Mouse (Mus musculus) limb, embryonic 12.5 days (tissue): ENCODE measurements around the gene 4930556J24Rik. TPM values are rescaled to one million over a fixed set of nuclear protein-coding genes. Genes with fewer than 3 reads are reported as not detected.

Experiments
- ATAC-seq: fragments of 200-750 bp; cut with Nextera tagmentation; 2 replicates; pipeline ENCODE4 v1.8.0; 2017; ENCODE audit warnings: low read depth, moderate TSS enrichment; ENCODE audit not compliant: insufficient number of reproducible peaks, insufficient read depth, low FRiP score, low TSS enrichment
- H3K27ac ChIP-seq: fragments of 300-500 bp; sonication (generic); 2 replicates; pipeline ENCODE4 v1.5.1; 2016; ENCODE audit warnings: mild to moderate bottlenecking, moderate library complexity
- H3K27me3 ChIP-seq: fragments of 300-500 bp; sonication (generic); 2 replicates; pipeline ENCODE4 v1.6.1; 2016; ENCODE audit warnings: mild to moderate bottlenecking, moderate library complexity
- H3K36me3 ChIP-seq: fragments of 300-500 bp; sonication (generic); 2 replicates; pipeline ENCODE4 v1.6.1; 2016; ENCODE audit warnings: mild to moderate bottlenecking, moderate library complexity
- H3K4me1 ChIP-seq: fragments of 300-500 bp; sonication (generic); replicated peaks from 2 replicates; pipeline ENCODE4 v1.6.1; 2016
- H3K4me2 ChIP-seq: fragments of 300-500 bp; sonication (generic); 2 replicates; pipeline ENCODE4 v1.6.1; 2016; ENCODE audit warnings: mild to moderate bottlenecking, moderate library complexity
- H3K4me3 ChIP-seq: fragments of 300-500 bp; sonication (generic); replicated peaks from 2 replicates; pipeline ENCODE4 v1.5.1; 2016; ENCODE audit warnings: mild to moderate bottlenecking
- H3K9ac ChIP-seq: fragments of 300-500 bp; sonication (generic); replicated peaks from 2 replicates; pipeline ENCODE4 v1.6.1; 2016; ENCODE audit warnings: mild to moderate bottlenecking, moderate library complexity
- H3K9me3 ChIP-seq: fragments of 300-500 bp; sonication (generic); 2 replicates; pipeline ENCODE4 v1.6.1; 2016; ENCODE audit warnings: mild to moderate bottlenecking, moderate library complexity
- WGBS: fragments of 180-500 bp; shearing (Covaris S2); methylation state at CpG from one replicate; pipeline ENCODE4 v1.1.7; 2016; 5-methylcytosine and 5-hydroxymethylcytosine counted together
- polyA plus RNA-seq: library from polyadenylated mRNA; unstranded; fragments of >200 nt; fragmentation: Nextera tagmentation; extraction: Ambion mirVana; gene quantifications from 2 replicates; pipeline ENCODE4 v1.2.1, GENCODE M21; 2016

Gene 4930556J24Rik
- polyA plus RNA-seq, 1 experiment from 2014 or later = not detected

DNA sequence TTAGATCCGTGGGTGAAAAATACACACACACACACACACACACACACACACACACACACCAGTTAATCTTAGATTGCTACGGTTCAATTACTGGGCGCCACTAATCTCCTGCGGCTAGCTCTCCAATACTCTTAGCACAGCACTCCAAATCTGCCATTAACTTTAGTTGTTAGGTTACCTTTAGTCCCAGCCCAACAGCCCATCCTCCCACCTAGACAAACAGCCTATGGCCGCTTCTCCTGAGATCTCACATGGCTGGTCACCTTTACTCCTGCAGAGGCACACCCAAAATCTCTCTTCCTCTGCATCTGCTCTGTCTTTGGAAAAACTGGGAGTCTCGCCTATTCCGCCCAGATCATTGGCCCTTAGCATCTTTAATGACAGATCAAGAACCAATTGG, 35.2 kb downstream of the 4930556J24Rik start:
- ATAC-seq = no peak
- H3K4me3 ChIP-seq = no peak overlapping the region
- no peak overlapping the region for H3K9ac ChIP-seq
- no peaks in the 10 kb centered on the region for H3K4me1 ChIP-seq
- 88% methylated on average over 7 of the region's 7 CpGs for WGBS
- H3K27ac ChIP-seq = no peak overlapping the region
- peaks cover 16% of the 10 kb centered on the region for H3K27me3 ChIP-seq
- H3K36me3 ChIP-seq = no peaks in the 10 kb centered on the region
- H3K4me2 ChIP-seq = no peak overlapping the region
- no peaks in the 10 kb centered on the region for H3K9me3 ChIP-seq

DNA sequence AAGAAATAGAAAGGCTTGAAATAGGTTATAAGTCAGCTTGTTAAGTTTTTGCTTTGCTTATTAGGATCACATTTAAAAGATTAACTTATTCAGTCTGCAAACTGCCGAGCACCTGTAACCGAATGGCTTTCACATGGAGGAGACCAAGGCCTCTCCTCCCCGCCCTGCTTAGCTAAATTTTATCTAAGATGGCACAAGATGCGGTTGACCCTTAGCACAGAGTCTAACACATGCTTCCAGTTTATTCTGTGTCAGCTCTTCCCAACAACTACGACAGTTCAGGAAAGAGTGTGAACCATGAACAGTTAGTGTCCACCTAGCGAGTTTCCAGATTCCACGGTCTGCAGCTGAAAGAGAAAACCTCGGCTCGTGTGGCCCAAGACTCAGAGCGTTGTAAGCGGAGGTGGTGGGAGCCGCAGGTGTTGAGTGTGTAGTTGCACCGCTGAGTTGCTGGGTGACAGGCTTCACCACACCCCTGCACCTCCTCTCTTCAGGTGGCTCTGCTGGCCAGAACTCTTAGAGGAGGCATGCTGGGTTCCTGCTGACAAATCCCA, 39.2 kb downstream of the 4930556J24Rik start:
- ATAC-seq = no peak
- 73% methylated on average over 13 of the region's 13 CpGs for WGBS

DNA sequence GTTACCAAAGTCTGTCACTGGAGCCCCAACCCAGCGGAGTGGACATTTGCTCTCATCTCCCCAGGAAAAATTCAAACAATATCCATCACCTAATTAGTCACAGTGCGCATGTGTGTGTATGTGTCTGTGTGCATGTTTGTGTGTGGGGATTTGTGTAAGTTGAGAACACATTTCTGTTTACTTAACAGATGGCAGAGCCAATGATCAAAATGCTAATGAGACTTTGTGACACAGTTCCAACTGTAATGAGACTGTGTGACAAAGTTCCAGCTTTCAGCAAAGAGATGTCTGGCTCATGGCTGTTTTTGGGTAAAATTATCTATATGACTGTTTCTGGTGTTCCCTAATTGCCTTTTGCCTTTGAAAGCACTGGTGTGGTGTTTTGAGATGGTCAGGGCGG, 40.3 kb downstream of the 4930556J24Rik start:
- Histone ChIP-seq H3K4me2 (no peak overlapping the region), H3K9ac (no peak overlapping the region), H3K4me1 (peaks cover 6% of the 10 kb centered on the region; the same call in 1 of the 2 replicates), H3K27ac (no peak overlapping the region), H3K4me3 (no peak overlapping the region), H3K9me3 (no peaks in the 10 kb centered on the region), H3K36me3 (no peaks in the 10 kb centered on the region), H3K27me3 (0 out of 2 replicates have a peak, but pooled peaks cover 3% of the 10 kb centered on the region)
- WGBS = 77% methylated on average over 3 of the region's 3 CpGs
- no peak for ATAC-seq

More for the DNA sequence above, 39.2 kb downstream of the 4930556J24Rik start:
- no peak overlapping the region for H3K4me2 ChIP-seq
- no peaks in the 10 kb centered on the region for H3K9me3 ChIP-seq
- H3K9ac ChIP-seq = no peak overlapping the region
- H3K4me1 ChIP-seq = 0 out of 2 replicates have a peak, but pooled peaks cover 4% of the 10 kb centered on the region
- no peak overlapping the region for H3K4me3 ChIP-seq
- H3K27me3 ChIP-seq = 0 out of 2 replicates have a peak, but pooled peaks cover 3% of the 10 kb centered on the region
- H3K36me3 ChIP-seq = no peaks in the 10 kb centered on the region
- no peak overlapping the region for H3K27ac ChIP-seq

DNA sequence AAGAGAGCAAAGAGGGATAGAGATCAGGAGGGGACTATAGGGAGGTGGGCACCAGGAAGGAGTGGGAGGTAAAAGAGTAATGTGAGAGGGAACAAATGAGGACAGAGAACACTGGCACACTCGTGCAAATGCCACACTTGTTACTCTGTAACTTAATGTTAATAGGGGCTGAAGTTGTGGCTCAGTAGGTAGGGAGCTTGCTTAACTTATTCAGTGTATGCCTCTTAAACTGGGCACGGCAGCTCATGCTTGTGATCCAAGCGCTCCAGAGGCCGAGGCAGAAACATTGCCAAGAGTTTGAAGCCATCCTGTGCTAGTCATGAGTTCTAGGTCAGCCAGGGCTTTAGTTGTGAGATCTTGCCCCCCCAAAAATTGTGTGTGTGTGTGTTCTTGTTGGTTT, 41.4 kb downstream of the 4930556J24Rik start:
- Histone ChIP-seq H3K9ac (no peak overlapping the region), H3K27me3 (0 out of 2 replicates have a peak, but pooled peaks cover 3% of the 10 kb centered on the region), H3K27ac (no peak overlapping the region), H3K4me1 (peaks cover 12% of the 10 kb centered on the region; the same call in 1 of the 2 replicates), H3K9me3 (no peaks in the 10 kb centered on the region), H3K36me3 (no peaks in the 10 kb centered on the region), H3K4me2 (no peak overlapping the region), H3K4me3 (no peak overlapping the region)
- ATAC-seq = no peak
- WGBS = 72% methylated on average over 4 of the region's 4 CpGs

DNA sequence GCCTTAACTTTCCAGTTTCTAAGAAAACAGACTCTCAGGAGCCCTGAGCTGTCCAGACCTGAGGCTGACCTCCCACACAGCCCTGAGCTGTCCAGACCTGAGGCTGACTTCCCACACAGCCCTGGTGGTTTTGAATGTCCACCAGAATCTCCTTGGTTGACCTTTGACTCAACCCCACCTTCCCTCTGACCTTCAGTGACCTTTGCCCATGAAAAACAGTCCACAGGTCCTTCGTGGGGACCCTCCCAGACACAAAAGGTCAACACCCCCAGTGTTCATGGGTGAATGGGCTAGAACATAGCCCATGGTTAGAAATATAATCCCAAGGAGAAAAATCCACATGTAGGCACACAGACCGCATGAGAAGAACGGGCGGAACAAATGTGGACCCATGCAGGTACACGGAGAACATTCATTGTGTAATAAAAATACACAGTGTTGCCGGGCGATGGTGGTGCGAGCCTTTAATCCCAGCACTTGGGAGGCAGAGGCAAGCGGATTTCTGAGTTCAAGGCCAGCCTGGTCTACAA, 42.8 kb downstream of the 4930556J24Rik start:
- H3K4me3 ChIP-seq = no peak overlapping the region
- H3K9me3 ChIP-seq = no peaks in the 10 kb centered on the region
- H3K4me1 ChIP-seq = peaks cover 12% of the 10 kb centered on the region; the same call in 1 of the 2 replicates
- no peaks in the 10 kb centered on the region for H3K36me3 ChIP-seq
- 83% methylated on average over 9 of the region's 9 CpGs for WGBS
- no peak overlapping the region for H3K9ac ChIP-seq
- H3K27me3 ChIP-seq = 0 out of 2 replicates have a peak, but pooled peaks cover 3% of the 10 kb centered on the region
- H3K4me2 ChIP-seq = no peak overlapping the region
- ATAC-seq = no peak
- H3K27ac ChIP-seq = no peak overlapping the region

DNA sequence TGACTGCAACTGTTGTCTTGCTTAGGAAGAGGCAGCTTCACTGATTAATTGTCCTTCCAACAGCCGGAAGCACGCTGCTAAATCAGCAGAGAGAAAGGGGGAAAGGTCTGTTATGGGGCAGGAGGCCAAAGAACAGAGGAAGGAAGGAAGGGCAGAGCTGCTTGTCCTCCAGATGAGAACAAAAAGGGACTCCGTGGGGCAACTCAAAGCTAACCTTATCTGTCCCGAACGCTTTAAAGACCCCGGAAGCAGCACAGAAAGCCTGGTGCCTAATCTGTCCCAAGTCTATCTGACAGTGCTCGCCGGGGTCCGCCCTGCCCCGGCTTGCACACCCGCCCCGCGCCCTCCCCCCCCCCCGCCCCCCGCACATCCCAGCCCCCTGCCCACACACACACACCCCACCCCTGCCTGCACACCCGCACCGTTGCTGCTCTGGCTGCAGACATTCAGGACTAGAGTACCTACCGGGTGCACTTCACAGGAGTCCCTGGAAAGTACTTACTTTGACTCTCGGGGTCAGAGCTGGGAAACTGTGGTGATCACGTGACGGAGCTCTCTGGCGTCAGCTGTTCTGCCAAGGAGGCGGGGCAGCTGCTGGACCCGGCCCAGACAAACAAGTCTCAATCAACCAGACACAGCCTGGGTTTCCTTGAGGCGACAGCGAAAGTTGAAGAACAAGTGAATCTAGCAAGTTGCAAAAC, 44.9 kb downstream of the 4930556J24Rik start, which contains the start of gene Tcn2:
Gene Tcn2 (minus strand): TSS at position 649 of the 701 bp plus-strand sequence.
- peaks cover 12% of the 10 kb centered on the region; the same call in 1 of the 2 replicates for H3K4me1 ChIP-seq
- peak within 1 kb of the TSS; percentile 80 for H3K4me2 ChIP-seq
- H3K27me3 ChIP-seq = 0 out of 2 replicates have a peak, but pooled peaks cover 3% of the 10 kb centered on the region
- H3K36me3 ChIP-seq = peaks cover 6% of the 10 kb centered on the region; the same call in 1 of the 2 replicates
- under 1% methylated on average over 21 of the region's 26 CpGs for WGBS
- ATAC-seq = peak; percentile 70
- H3K9me3 ChIP-seq = no peaks in the 10 kb centered on the region
- H3K9ac ChIP-seq = peak within 1 kb of the TSS; percentile 66
- no peak within 1 kb of the TSS for H3K27ac ChIP-seq
- peak within 1 kb of the TSS; percentile 60 for H3K4me3 ChIP-seq

DNA sequence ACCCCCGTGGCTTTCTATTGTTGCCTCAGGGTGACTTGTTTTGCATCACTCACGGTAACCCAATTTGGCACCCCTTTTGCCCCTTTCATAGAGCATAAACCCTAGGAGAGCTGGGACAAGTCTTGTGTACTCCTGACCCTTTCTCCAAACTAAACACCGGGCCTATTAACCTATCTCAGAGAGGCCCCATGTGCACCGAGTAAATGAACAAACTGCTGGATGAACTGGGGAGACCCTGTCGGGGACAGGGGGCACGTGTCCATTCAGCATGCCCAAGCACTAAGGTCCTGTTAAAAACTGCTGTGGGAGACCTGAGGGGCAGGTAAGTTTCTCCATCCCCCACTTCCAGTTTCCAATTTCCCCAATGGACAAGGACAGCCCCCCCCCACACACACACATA, 45.6 kb downstream of the 4930556J24Rik start:
- 36% methylated on average over 6 of the region's 6 CpGs for WGBS
- H3K27ac ChIP-seq = no peak overlapping the region
- peak overlapping the region; percentile 66; the same call in 1 of the 2 replicates for H3K9ac ChIP-seq

DNA sequence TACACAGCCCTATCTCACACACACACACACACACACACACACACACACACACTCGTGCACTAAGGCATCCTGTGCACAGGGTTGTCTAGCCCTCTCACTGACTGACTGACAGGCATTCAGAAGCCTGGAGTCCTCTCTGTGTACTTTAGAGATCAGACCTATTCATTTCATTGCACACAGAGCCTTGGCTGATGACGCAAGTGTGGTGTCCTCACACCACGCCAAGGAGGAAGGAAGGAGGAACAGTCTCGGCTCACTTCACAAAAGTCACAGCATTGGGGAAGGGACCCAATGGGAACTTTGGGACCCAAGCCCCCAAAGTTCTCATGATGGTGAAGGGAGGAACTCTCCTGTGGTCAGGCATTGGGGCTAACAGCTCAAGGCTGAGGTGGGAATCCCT, 46.6 kb downstream of the 4930556J24Rik start:
- peaks cover 21% of the 10 kb centered on the region; the same call in 1 of the 2 replicates for H3K36me3 ChIP-seq
- H3K9me3 ChIP-seq = no peaks in the 10 kb centered on the region
- peaks cover 12% of the 10 kb centered on the region; the same call in 1 of the 2 replicates for H3K4me1 ChIP-seq
- WGBS = 75% methylated on average over 4 of the region's 4 CpGs
- no peak overlapping the region for H3K27ac ChIP-seq
- H3K4me3 ChIP-seq = no peak overlapping the region
- no peak for ATAC-seq
- H3K27me3 ChIP-seq = no peaks in the 10 kb centered on the region
- H3K4me2 ChIP-seq = no peak overlapping the region
- H3K9ac ChIP-seq = no peak overlapping the region

More for the DNA sequence above, 45.6 kb downstream of the 4930556J24Rik start:
- H3K4me3 ChIP-seq = peak overlapping the region; percentile 60
- no peak for ATAC-seq
- no peaks in the 10 kb centered on the region for H3K9me3 ChIP-seq
- peaks cover 12% of the 10 kb centered on the region; the same call in 1 of the 2 replicates for H3K4me1 ChIP-seq
- peak overlapping the region; percentile 80 for H3K4me2 ChIP-seq
- H3K27me3 ChIP-seq = 0 out of 2 replicates have a peak, but pooled peaks cover 1% of the 10 kb centered on the region
- peaks cover 13% of the 10 kb centered on the region; the same call in 1 of the 2 replicates for H3K36me3 ChIP-seq

DNA sequence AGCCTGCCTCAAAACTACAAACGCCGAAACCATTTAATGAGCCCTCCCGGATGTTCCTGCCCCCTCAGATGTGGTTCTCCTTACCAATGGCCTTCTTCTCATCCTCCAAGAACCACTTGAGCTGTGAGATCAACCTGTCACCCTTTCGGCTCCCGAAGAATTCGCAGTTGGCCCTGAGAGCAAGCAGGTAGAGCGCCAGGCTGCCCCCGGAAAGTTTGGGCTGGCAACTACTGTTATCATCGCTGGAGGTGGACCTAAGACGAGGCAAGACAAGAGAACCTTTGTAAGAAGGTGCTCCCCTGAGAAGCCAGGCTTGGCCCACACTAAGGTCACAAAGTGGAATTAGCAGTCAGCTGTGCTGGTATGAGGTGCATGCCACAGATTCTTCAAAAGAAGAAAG, 50.7 kb downstream of the 4930556J24Rik start:
- Histone ChIP-seq H3K9me3 (no peaks in the 10 kb centered on the region), H3K27me3 (no peaks in the 10 kb centered on the region), H3K4me1 (peaks cover 1% of the 10 kb centered on the region; the same call in 1 of the 2 replicates), H3K9ac (no peak overlapping the region), H3K27ac (no peak overlapping the region), H3K4me3 (no peak overlapping the region), H3K36me3 (peaks cover 51% of the 10 kb centered on the region), H3K4me2 (no peak overlapping the region)
- WGBS = 93% methylated on average over 10 of the region's 10 CpGs
- ATAC-seq = no peak

DNA sequence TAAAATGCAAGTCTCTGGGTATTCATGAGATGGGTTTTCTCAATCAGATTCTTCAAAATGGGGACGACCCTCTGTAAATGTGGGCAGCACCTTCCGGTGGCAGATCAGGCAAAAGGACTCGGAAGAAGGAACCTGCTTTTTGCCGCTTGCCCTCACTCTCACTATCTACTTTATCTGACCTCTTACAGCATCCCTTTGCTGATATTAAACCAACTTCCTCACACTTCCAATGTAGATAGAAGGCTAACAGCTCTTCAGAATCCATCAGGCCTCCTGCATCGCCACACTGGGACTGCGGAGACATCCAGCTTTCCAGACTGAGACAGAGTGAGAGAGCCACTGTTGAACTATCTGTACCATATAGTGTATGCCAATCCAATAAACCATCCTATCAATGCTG, 53.8 kb downstream of the 4930556J24Rik start:
- WGBS = 95% methylated on average over 6 of the region's 6 CpGs
- Histone ChIP-seq H3K27me3 (no peaks in the 10 kb centered on the region), H3K36me3 (peaks cover 51% of the 10 kb centered on the region), H3K4me3 (no peak overlapping the region), H3K9me3 (no peaks in the 10 kb centered on the region), H3K4me2 (no peak overlapping the region), H3K4me1 (no peaks in the 10 kb centered on the region), H3K9ac (no peak overlapping the region), H3K27ac (no peak overlapping the region)
- no peak for ATAC-seq

DNA sequence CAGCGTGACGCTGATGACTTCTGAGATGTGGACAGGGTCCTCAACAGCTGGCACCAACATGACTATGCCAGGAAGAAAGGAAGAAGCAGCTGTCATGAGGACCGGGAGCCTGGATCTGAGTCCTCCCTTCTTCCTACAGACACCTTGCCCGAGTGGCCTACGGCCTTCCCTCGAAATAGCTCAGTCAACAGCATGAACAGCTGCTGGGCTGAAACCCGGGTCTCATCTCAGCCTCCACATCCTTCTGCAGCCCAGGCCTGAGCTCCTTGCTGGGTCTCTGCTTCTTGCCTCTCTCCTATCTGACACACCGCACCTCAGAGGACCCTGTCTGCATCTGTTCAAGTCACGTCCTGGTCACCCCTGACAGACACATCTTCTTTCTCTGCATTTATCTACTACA, 54.5 kb downstream of the 4930556J24Rik start:
- Histone ChIP-seq H3K27ac (no peak overlapping the region), H3K4me1 (no peaks in the 10 kb centered on the region), H3K27me3 (no peaks in the 10 kb centered on the region), H3K9me3 (no peaks in the 10 kb centered on the region), H3K4me2 (no peak overlapping the region), H3K4me3 (no peak overlapping the region), H3K9ac (no peak overlapping the region), H3K36me3 (peaks cover 50% of the 10 kb centered on the region)
- 92% methylated on average over 9 of the region's 9 CpGs for WGBS
- ATAC-seq = no peak
